Mouse (Mus musculus) spleen, postnatal 4 days (tissue): ENCODE results near the gene Kbtbd2.

Source experiments
- DNase-seq, 2 experiments: peaks; one replicate each; pipeline ENCODE4 v3.0.0; 2022; ENCODE audit warnings: low spot score in 2 of 2

Kbtbd2 gene

DNA sequence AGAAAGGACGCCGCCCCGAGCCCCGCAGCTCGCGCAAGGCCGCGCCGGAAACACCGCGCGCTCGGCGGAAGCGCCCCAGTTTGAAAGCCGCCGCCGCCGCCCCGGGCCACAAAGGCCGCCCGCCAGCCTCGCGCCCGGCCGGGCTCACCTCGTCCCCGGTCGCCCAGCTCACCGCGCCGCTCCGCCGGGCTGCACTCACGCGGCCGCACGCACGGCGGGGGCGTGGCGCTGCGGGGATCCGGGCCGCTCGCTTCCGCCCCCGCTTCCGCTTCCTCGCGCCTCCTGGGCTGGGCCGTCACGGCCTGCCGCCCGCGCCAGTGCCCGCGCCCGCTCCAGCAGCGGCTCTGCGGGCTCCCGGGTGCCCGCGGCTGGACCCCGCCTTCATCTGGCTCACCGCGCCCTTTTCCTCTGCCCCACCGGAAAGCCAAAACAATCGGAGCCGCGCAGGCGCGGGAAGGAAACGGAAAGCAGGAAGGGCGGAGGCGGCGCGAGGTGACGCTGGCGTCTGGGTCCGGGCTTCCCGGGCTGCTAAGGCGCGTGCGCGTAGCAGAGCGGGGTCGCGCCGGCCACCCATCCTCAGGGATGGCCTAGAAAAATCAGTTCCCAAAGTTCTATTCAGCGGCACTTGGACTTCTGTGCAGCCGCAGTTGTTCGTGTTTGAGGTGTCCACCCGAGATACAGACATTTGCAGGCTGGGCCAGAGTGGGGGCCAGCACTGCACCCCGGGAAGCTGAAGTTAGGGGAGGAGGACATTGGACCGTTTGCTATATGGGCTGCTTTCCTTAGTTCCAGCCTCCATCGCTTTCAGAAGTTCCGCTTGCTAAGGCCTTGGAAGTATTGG lies at the start of gene Kbtbd2:
Gene Kbtbd2 (minus strand): TSS at position 503 of the 841 bp plus-strand sequence.
- DNase-seq: peak; percentile 93 to 96

DNA sequence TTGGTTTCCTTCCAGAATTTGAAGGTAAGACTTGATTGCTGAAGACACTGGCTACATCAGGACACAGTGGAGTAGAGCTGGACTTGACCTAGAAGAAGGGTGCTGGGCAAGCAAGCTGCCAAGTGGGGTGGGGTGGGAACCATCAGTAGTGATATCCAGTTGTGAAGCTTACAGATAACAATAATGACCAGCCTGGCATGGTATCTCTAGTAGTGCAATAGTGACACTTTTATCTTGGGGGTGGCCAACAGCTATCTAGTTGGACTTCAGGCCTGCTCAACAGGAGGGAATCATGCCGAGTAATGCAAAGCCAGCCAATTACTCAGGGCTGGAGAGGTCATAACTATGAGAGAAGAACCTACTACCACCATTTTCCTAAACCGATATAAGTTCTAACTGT lies 46.8 kb upstream of the Kbtbd2 start:
- no peak for DNase-seq

DNA sequence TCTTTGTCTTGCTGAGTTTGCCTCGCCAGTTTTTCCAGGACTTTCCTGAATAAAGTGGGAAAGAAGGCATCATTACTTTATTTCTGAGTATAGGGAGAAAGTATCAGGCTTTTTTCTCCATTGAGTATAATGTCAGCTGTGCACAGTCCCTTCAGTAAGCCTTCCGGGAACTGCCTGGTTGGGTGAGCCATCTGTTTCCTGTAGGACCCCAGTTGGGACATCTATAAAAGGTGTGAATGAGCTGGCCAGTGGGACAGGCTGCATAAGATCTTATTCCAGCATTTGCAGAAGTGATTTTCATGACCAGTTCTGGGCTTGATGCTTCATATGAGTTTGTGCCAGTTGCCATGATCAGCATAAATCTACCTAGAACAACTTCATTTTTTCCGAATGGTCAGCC lies 45.6 kb upstream of the Kbtbd2 start:
- DNase-seq: no peak

DNA sequence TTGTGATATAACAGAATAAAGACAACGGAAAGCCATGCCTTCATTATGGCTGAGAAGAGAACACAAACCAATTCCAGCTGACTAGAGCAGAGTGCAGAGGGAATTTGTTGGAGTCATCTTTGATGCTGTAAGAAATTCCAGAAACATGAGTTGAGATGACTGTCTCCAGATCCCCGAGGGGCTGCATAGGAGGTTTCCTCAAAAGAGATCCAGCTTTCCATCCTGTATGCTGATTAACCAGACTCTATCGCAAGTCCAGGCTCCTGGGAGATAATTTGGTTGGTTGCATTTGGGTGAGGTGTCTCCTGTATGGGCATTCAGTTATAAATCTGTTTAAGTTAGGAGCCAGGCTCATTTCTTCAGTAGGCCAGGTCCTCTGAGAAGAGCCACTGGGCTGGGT lies 40.0 kb upstream of the Kbtbd2 start:
- no peak for DNase-seq

DNA sequence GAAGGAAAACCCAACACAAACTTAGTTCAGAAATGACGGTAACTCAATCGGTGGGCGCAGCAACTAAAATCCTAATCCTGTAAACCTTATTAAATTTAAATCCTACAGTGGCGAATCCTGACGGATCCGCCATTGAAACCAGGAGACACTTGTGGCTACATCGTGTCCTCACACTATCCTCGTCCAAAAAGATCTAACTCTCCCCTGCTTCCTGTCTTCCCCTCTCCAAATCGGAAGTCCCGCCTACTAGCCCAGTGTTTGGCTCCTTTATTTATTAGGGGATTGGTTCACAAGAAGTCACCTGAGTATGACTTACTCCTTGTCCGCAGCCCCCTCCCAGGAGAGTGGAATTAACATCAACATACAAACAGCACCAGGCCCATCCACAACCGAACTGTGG lies 39.6 kb upstream of the Kbtbd2 start:
- no peak for DNase-seq

DNA sequence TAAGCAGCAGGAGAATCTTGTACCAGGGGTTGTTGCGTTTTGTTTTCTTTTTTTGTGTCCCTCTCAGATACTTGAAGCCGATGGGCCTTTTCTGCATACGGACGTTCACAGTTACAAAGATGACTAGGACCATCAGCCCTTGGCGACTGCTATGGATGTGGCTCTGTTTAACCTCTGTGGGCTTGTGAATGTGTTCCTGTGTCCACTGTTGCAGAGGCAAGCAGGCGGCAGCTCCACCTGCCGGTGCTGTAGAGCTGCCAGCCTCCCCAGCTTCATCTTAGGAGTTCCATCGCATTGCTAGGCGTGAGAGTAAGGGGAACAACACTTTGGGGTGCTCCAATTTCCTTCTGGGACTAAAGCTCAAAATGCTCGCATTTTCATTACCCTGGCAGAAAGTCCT lies 37.9 kb upstream of the Kbtbd2 start:
- no peak for DNase-seq

DNA sequence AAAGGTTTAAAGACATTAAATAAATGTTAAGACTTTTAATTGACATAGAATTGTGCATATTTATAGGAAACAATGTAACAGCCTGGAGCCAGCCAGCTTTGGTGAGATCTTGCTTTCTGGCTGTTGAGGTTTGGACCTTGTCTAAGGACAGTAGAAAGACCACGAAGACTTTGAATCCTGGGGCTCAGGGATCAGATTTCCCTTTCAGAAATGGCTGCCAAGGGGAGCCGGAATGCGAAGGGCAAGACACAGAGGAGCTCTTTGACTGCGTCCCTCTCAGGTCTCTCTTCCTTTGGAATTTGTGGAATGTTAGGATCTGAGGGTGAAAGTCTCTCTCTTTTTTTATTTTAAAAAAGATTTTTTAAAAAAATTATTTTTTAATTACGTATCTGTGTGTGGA lies 37.2 kb upstream of the Kbtbd2 start:
- no peak for DNase-seq

DNA sequence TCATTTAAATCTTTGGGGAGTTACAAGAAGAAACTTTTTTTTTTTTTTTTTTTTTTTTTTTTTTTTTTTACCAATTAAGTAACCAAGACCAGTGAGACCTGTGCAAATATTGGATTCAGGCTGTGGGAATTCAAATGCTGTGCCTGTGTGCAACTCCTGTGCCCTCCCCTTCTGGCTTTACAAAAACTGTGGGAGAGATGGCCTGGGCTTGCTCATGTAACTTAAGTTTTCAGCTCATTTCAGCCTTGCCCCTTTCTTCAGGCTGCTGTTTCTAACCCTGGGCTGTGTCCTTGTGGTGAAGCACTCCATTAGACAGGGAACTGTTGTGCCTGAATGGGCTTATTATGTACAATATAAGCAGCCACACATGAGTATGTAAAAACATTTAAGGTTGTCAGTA lies 35.2 kb upstream of the Kbtbd2 start:
- no peak for DNase-seq

DNA sequence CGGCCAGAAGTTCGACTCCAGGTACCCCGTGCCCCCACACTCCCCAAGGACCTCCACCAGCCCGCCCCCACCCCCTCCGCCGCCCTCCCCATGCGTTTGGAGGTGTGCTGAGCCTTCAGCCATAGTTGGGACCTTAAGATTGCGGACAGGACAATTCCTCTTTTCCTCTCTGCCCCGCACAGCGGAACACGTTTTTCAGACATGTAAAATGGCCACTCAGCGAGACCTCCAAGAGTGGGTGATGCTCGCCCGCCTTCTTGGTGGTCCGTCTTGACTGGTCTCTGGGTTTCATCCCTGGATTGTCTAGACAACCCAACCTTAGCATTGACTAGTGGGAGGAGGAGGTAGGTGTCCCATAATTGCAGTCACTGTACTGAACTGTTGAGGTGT lies 34.8 kb upstream of the Kbtbd2 start:
- no peak for DNase-seq

DNA sequence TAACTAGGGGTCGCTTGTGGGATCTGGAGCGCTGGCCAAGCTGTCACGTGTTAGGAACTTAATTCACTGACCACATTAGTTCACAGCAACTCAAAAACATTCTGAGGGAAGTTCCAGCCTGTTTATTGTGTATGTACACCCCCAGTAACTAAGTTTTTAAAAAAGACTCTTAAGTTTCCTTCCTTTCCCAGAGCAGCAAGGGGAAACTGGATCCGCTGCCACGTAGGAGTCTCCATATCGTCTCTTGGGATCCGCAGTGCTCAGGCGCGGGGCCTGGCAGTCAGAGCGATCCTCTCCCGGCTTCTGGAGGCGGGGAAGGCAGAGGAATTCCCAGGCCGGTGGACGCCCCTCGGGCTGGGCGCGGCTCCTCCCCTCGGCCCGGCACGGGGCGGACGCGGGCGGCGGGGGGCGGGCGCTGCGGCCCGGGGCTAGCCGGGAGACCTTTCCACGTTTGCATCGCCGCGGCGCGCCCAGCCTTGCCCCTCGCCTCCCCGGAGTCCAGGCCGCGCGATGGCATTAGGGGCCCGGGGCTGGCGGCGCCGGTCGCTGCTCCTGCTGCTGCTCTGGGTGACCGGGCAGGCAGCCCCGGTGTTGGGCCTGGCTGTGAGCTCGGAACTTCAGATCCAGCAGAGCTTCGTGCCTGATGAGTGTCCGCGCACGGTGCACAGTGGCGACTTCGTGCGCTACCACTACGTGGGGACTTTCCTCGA lies 34.2 kb upstream of the Kbtbd2 start, which contains the start of gene Fkbp9:
Gene Fkbp9 (plus strand): TSS at position 363 of the 710 bp plus-strand sequence.
- peak; percentile 19 to 64 for DNase-seq

DNA sequence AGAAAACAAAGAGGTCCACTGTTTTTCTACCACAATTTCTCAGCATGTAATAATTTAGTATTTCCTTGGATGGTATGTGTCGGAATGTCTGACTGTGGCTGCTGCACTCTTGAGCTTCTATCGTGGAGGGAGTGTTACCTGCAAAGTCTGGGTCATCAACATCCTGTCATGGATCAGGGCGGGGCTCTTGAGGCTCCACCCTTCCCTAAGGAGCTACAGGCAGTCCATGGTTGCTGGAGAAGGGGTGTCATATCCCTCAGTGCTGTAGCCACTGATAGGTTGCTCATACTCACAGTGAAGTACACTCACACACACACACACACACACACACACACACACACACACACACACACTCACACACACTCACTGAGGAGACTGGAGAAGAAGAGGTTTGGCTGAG lies 28.0 kb upstream of the Kbtbd2 start:
- no peak for DNase-seq

DNA sequence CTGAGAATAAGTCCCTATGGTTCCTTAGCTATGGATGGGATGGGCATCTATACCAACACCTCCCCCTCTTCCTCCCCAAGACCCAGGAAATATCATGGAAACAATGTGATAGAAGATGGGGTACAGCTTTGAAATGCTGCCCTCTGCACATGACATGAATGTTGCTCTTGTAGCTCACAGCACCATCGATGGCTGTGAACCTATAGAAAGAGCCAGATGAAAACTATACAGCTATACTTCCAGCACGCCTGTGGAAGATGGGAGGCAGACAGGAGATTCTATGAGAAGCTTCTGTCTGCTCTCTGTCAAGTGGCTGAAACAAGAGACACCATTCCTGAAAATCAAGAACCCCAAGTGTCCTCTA lies 21.5 kb upstream of the Kbtbd2 start:
- DNase-seq: no peak

DNA sequence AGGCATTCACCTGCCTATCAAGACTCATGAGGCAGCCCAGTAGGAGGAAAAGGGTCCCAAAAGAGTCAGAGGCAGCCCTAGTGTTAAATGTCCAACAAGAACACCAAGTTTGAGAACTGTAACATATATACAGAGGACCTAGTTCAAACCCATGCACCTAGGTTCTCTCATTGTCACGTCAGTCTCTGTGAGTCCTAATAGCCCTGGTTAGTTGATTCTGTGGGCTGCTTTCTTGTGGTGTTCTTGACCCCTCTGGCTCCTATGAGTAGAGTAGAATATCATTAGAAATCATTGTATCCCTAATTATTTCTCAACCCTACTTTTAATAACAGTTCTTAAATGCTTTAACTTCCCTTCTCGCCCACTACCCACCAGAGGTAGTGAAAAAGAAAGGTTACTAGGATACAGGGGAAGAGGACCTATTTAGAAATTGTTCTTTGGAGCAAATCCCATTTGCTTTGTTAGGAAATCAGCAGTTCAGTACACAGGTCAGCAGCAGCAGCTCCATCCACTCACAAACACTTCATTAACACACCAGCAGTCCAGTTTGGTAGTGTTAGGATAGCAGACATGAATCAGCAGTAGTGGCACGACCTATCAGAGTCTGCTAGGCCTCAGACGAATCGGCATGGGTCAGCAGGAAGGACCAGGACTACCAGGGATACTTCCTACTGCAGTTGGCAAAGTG lies 21.0 kb upstream of the Kbtbd2 start:
- DNase-seq: no peak

DNA sequence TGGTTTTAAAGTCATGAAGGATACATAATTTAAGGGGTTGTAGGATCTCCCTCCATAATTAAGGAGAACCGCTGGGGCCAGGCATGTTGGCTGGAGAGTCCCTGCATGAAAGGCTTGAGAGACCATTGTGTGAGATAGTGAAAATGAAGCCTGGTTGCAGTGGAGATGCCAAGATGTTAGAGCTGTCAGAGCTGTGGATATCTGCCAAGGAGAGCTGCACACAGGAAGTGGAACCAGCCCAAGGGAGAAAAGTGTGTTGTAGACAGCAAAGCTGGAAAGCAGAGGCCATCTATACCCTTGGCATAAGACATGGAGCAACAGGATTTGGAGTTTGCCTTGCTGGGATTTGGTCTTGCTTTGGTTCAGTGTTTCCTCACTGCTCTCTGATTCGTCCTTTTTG lies 15.7 kb upstream of the Kbtbd2 start:
- DNase-seq: no peak

DNA sequence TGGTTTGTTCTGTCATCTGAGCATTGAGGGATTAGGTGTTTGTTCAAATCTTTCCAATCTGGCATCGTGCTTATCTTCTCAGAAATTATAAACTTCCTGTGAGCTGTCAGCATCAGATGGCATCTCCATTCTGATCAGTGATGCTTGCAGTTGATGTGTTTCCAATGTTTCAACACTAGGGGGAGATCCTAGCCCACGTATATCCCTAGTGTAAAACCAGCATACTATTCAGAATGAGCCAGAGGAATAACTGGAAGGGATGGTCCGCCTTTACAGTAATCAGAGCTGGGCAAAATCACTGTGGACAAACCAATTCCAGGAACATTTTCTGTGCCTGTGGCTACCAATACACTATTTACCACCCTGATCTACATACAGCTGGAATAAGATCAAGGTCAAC lies 11.0 kb upstream of the Kbtbd2 start:
- peak in 1 of 2 experiments; percentile 30 for DNase-seq

DNA sequence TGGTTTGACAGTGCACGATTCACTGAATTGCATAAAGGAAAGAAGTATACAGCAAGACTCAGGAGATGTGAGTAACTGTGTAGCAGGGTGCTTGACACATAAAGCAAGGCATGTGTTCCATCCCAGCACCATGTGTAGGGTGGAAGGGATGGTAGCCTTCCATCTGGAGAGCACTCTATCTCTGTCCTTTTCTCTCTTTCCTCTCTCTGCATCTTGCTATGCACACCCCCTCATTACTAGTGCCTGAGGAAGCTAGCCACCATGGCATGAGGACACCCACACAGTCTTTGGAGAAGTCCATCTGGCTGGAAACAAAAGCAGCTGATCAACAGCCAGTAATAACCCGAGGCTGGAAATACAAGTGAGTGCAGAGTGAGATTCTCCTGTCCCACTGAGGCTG lies 8.6 kb upstream of the Kbtbd2 start:
- DNase-seq: no peak

DNA sequence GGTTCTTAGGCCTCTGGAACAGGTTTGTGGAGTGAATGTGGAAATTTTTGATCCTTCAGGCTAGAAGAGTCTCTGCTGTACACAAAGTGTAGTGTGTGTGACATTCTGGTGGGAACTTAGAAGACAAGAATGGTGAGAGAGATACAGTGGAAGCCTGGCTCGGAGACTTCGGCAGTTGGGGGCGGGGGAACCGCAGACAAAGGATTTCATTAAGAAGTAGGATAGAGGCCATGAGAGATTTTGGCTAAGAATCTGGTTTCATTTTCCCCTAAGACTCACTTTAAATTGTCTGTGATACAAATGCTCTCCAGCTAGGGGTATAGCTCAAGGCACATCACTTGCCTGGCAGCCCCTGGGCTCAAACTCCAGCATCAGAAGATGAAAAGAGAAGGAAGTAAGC lies 7.4 kb upstream of the Kbtbd2 start:
- DNase-seq: no peak

DNA sequence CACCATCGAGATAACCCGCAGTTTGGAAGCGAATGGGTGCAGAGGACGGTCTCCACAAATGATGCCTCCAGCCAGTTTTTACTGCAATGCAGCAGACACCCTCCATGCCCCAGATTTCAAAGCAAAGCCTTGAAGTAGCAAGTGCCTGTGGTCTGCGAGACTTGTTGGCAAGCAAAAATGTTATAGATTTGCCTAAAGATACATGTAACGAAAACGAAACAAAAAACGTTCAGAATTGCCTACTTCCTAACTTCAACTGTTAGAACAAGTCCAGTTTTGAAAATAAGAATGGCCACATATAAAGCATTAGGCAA lies 496 bp upstream of the Kbtbd2 start:
- no peak for DNase-seq

DNA sequence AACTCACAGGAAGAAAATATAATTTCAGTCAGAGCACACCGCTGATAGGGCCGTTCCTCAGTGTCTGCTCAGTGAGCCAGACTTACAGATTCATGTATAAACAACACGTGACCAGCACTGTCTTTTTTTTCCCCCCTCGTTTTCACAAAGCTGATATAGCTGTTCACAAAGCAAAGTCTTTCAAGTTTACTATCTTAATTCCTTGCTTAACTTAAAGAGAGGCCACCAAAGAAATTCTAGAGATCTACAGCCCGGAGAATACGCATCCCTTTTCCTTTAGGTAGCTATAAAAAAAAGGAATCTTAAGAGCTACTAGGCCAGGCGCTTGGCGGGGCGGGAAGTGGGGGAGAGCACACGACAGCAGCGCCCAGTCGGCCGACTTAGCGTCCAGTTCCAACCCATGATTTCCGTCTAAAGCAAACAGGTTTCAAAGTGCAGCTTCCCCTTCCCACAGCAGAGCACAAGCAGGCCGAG lies 908 bp downstream of the Kbtbd2 start:
- peak; percentile 31 to 71 for DNase-seq

DNA sequence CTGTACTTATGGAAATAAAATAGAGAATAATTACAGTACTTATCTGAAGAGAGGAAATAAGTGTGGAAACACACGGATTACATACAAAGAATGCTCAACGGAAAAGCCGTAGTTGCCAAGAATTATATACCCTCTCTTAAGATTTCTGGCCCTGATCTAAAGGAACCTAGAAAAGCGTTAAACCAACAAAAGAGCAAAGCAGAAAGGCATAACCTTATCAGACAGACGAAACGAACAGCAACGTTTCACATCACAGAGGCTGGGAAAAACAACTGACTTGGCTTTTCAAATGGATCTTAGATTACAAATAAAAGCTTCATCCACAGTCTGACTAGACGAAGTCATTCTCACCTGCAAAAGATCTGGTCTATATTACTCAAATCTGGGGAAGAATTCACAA lies 1.4 kb downstream of the Kbtbd2 start:
- DNase-seq: no peak

DNA sequence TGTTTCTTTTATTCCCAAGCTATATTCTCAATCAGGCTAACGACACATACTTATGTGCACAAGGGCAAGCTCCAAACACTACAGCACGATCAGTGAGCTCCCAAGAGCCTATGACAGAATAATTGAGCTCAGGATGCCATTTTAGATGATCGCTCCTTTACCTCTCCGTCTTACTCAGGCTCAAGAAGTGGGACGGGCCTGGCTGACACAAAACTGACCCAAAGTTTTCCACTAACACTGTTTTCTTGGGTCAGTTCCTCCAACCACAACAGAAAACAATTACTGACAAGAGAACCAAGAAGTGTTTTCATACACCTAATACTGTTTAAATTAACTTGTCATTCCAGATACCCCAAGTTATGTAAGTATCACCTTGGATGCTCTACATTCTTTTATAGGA lies 2.8 kb downstream of the Kbtbd2 start:
- DNase-seq: no peak

DNA sequence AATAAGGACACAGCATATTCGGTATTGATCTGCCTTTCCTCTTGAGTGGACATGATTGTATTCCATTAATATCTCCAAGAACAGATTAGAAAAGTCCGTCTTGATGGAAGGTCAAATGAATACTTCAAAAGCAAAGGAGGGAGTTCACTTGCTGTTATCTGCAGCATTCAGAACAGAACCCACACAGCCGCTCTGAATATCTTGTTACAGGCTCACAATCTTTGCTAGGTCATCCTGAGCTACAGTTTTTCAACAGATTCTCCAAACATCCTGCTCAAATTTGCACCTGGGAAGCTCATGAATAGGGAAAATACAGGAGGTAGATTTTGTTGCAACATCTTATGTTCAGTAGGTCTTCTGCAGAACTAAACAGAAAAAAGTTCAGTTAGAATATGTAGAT lies 8.3 kb downstream of the Kbtbd2 start:
- DNase-seq: no peak

DNA sequence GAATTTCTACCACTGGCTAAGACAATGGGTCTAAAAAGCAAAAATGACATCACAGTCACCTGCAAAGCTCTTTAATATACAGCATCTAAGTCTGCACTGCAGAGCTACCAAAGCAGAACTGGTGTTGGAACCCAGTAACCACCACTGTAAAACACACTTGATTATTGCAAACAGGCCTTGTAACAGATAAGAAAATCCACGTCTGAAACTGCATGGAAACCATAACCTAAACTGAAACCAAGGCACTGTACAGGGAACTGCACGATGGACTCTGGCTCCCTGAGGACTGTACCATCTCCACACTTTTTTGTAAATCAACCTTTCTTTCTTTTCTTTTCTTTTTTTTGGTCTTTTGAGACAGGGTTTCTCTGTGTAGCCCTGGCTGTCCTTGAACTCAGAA lies 9.9 kb downstream of the Kbtbd2 start:
- DNase-seq: no peak
